Mouse (Mus musculus) kidney, adult 2 months (tissue): Measurements from ENCODE around the gene Rpp40.

Source experiments
- CTCF ChIP-seq: fragments of 200-500 bp; conservative IDR thresholded peaks from 2 replicates; pipeline ENCODE4 v1.5.1; 2011; ENCODE audit warnings: low read depth, mild to moderate bottlenecking, control low read depth, low read length, moderate library complexity, mixed read lengths; ENCODE audit not compliant: insufficient read depth, insufficient read length
- POLR2A ChIP-seq: fragments of 200-500 bp; IDR thresholded peaks from one replicate; pipeline ENCODE4 v1.6.1; 2011; ENCODE audit warnings: low read depth, low read length, control low read depth

- TF ChIP-seq CTCF: no peak
- TF ChIP-seq POLR2A: no peak
Observed at GRCm38 (mm10) chr13:35905879-35906481, at the start of gene Rpp40.
